32 mouse cellular contexts compared by ENCODE assay signal in genomic region chr7:141275356-141275755, GRCm38 (mm10). TPM values are rescaled to one million over a fixed set of nuclear protein-coding genes. Genes with fewer than 3 reads are reported as not detected.
DNase-seq lines count a peak whose midpoint lies in the region; ATAC-seq and TF ChIP-seq lines count a peak whose summit lies in the region.
"Had no signal": no experiment of that assay in that cellular context is flagged by ENCODE, and none has a peak within 500 bp of the region (broad histone marks: within the 10 kb centered on the region; RNA-seq: fewer than 3 reads in every experiment).

No protein-coding gene starts in this region.

- no peak for ATAC-seq in intestine, embryonic 14.5 days (replicated peaks; ENCODE audit: low FRiP score, low TSS enrichment, low read depth)
- ATAC-seq in intestine, postnatal 0 days = no peak
- ATAC-seq: forebrain, embryonic 14.5 days; forebrain, postnatal 0 days; hindbrain, embryonic 16.5 days; Patski had no signal

- WGBS in intestine, embryonic 14.5 days = 79% methylated on average over 9 of the region's 9 CpGs
- 65% methylated on average over 9 of the region's 9 CpGs for WGBS in intestine, postnatal 0 days

- 0 out of 2 replicates have a peak, but pooled peaks cover 3% of the 10 kb centered on the region for H3K27me3 ChIP-seq in intestine, embryonic 14.5 days (replicated peaks; ENCODE audit: control insufficient read depth, insufficient read depth, low read length)
- H3K27me3 ChIP-seq in intestine, postnatal 0 days (replicated peaks; ENCODE audit: control insufficient read depth, insufficient read depth, low read length) = no peaks in the 10 kb centered on the region
- H3K27me3 ChIP-seq: Patski had no signal

- no peak overlapping the region for H3K9ac ChIP-seq in intestine, embryonic 14.5 days (ENCODE audit: low read length)
- peak overlapping the region; percentile 66; the same call in 1 of the 2 replicates for H3K9ac ChIP-seq in intestine, postnatal 0 days (ENCODE audit: low read depth, low read length)
- H3K9ac ChIP-seq: embryonic facial prominence, embryonic 12.5 days; embryonic facial prominence, embryonic 15.5 days; forebrain, postnatal 0 days; hindbrain, embryonic 13.5 days had no signal

- no peaks in the 10 kb centered on the region for H3K36me3 ChIP-seq in intestine, embryonic 14.5 days (ENCODE audit: control insufficient read depth, insufficient read depth, low read length)
- peaks cover 22% of the 10 kb centered on the region for H3K36me3 ChIP-seq in intestine, postnatal 0 days (ENCODE audit: control insufficient read depth, insufficient read depth)
- H3K36me3 ChIP-seq: embryonic facial prominence, embryonic 12.5 days; embryonic facial prominence, embryonic 15.5 days; G1E; hindbrain, embryonic 10.5 days; hindbrain, embryonic 13.5 days had no signal

- H3K4me2 ChIP-seq in intestine, embryonic 14.5 days (ENCODE audit: low read length) = peak overlapping the region; percentile 40; the same call in 1 of the 2 replicates
- peak overlapping the region; percentile 65 for H3K4me2 ChIP-seq in intestine, postnatal 0 days (replicated peaks; ENCODE audit: low read depth)
- H3K4me2 ChIP-seq: embryonic facial prominence, embryonic 12.5 days; embryonic facial prominence, embryonic 15.5 days; heart, embryonic 11.5 days; hindbrain, embryonic 13.5 days had no signal

- H3K9me3 ChIP-seq in intestine, embryonic 14.5 days (ENCODE audit: control insufficient read depth, low read length) = no peaks in the 10 kb centered on the region
- no peaks in the 10 kb centered on the region for H3K9me3 ChIP-seq in intestine, postnatal 0 days (ENCODE audit: control insufficient read depth)
- H3K9me3 ChIP-seq: embryonic facial prominence, embryonic 12.5 days; embryonic facial prominence, embryonic 15.5 days; G1E; hindbrain, embryonic 10.5 days; hindbrain, embryonic 13.5 days had no signal

- H3K4me1 ChIP-seq in intestine, embryonic 14.5 days (replicated peaks; ENCODE audit: control insufficient read depth, insufficient read depth, low read length) = no peaks in the 10 kb centered on the region
- H3K4me1 ChIP-seq in intestine, postnatal 0 days (replicated peaks; ENCODE audit: control insufficient read depth, insufficient read depth, low read length) = 0 out of 2 replicates have a peak, but pooled peaks cover 6% of the 10 kb centered on the region

- no peak for TF ChIP-seq CTCF in intestine, postnatal 0 days (IDR thresholded peaks at IDR 0.05; ENCODE audit: low read depth)

- peak; percentile 48 for DNase-seq in A20 (ENCODE audit: low read depth, low spot score)
- no peak for DNase-seq in intestine, embryonic 14.5 days (ENCODE audit: low spot score)
- DNase-seq in right cerebral cortex, adult 18-20 months = no peak
- no peak for DNase-seq in layer of hippocampus, postnatal 25 days (ENCODE audit: extremely low spot score in 1 of 2, low spot score in 1 of 2)
- DNase-seq in adrenal gland, adult 18-20 months (ENCODE audit: low spot score in 2 of 2) = no peak
- DNase-seq: adrenal gland, adult 2 months; adrenal gland, postnatal 14 days; cerebellum, adult 11 months; cerebellum, adult 2 months; cerebellum, adult 9-11 months; cerebellum, postnatal 25 days; forebrain, postnatal 0 days; gastrocnemius, adult 2 months; gastrocnemius, postnatal 14 days; heart, adult 11 months; heart, postnatal 36 days had no signal

- no peak overlapping the region for H3K27ac ChIP-seq in intestine, embryonic 14.5 days (ENCODE audit: low read depth)
- H3K27ac ChIP-seq in intestine, postnatal 0 days (ENCODE audit: low read depth, low read length) = peak overlapping the region; percentile 93; the same call in 1 of the 2 replicates
- H3K27ac ChIP-seq: embryonic facial prominence, embryonic 12.5 days; embryonic facial prominence, embryonic 15.5 days; gastrocnemius, adult 2 months; hindbrain, embryonic 10.5 days; hindbrain, embryonic 13.5 days had no signal

- no peak overlapping the region for H3K4me3 ChIP-seq in intestine, embryonic 14.5 days (ENCODE audit: low read depth, low read length)
- peak overlapping the region; percentile 47 for H3K4me3 ChIP-seq in intestine, postnatal 0 days (ENCODE audit: low read depth, low read length)
- H3K4me3 ChIP-seq: embryonic facial prominence, embryonic 12.5 days; embryonic facial prominence, embryonic 15.5 days; gastrocnemius, adult 2 months; hindbrain, embryonic 10.5 days; hindbrain, embryonic 13.5 days had no signal

RNA-seq across cellular contexts. Expression of gene Cdhr5, which starts 1.2 kb away (rescaled TPM):
- polyA plus RNA-seq in intestine, embryonic 14.5 days (2014; fragmentation: Nextera tagmentation; extraction: Ambion mirVana) = 31.9 and 36.8 TPM in 2 replicates
- 914 and 971 TPM in 2 replicates for polyA plus RNA-seq in intestine, postnatal 0 days (2015; fragmentation: Nextera tagmentation; extraction: Ambion mirVana)
- total RNA-seq in layer of hippocampus, postnatal 25 days (2021) = not detected
- 1 to 10 TPM; 1.6 to 9.5 TPM for total RNA-seq in adrenal gland, adult 18-20 months (2021)
- total RNA-seq: common myeloid progenitor, adult 5-6 weeks; forebrain, postnatal 0 days; gastrocnemius, adult 2 months; heart, adult 8-10 months; heart, postnatal 36 days had no signal
- polyA plus RNA-seq: embryonic facial prominence, embryonic 12.5 days; forebrain, embryonic 11.5 days; forebrain, embryonic 14.5 days; forebrain, postnatal 0 days; frontal cortex, adult 2 months; G1E; heart, embryonic 11.5 days; heart, embryonic 14.5 days; heart, postnatal 0 days; hindbrain, embryonic 10.5 days; hindbrain, embryonic 13.5 days; hindbrain, embryonic 16.5 days; Patski had no signal

RNA-seq across cellular contexts. Expression of gene Sct, which starts 3.6 kb away (rescaled TPM):
- 136 and 201 TPM in 2 replicates for polyA plus RNA-seq in intestine, embryonic 14.5 days (2014; fragmentation: Nextera tagmentation; extraction: Ambion mirVana)
- polyA plus RNA-seq in intestine, postnatal 0 days (2015; fragmentation: Nextera tagmentation; extraction: Ambion mirVana) = 348 and 368 TPM in 2 replicates
- total RNA-seq in layer of hippocampus, postnatal 25 days (2021) = not detected
- not detected for total RNA-seq in adrenal gland, adult 18-20 months (2021)
- total RNA-seq: adrenal gland, adult 2 months; common myeloid progenitor, adult 5-6 weeks; forebrain, postnatal 0 days; G1E; gastrocnemius, adult 2 months; heart, adult 8-10 months; heart, postnatal 36 days had no signal
- polyA plus RNA-seq: G1E, Patski had no signal

RNA-seq across cellular contexts. Expression of gene Irf7, which starts 9.1 kb away (rescaled TPM):
- polyA plus RNA-seq in intestine, embryonic 14.5 days (2014; fragmentation: Nextera tagmentation; extraction: Ambion mirVana) = 2.7 and 3.1 TPM in 2 replicates
- 120 and 124 TPM in 2 replicates for polyA plus RNA-seq in intestine, postnatal 0 days (2015; fragmentation: Nextera tagmentation; extraction: Ambion mirVana)
- total RNA-seq in layer of hippocampus, postnatal 25 days (2021) = 1 to 10 TPM in 1 of 2 experiments, under 1 TPM in 1; 0.91 to 1.9 TPM
- 1 to 10 TPM; 7.9 to 8.4 TPM for total RNA-seq in adrenal gland, adult 18-20 months (2021)

RNA-seq across cellular contexts. Expression of gene Drd4, which starts 16.4 kb away (rescaled TPM):
- 0.39 and 0.93 TPM in 2 replicates for polyA plus RNA-seq in intestine, embryonic 14.5 days (2014; fragmentation: Nextera tagmentation; extraction: Ambion mirVana)
- 0.33 and 0.38 TPM in 2 replicates for polyA plus RNA-seq in intestine, postnatal 0 days (2015; fragmentation: Nextera tagmentation; extraction: Ambion mirVana)
- total RNA-seq in layer of hippocampus, postnatal 25 days (2021) = under 1 TPM in 1 of 2 experiments, not detected in 1; 0.12 TPM
- total RNA-seq in adrenal gland, adult 18-20 months (2021) = under 1 TPM; 0.19 to 0.27 TPM
- total RNA-seq: common myeloid progenitor, adult 5-6 weeks; gastrocnemius, adult 2 months; heart, adult 8-10 months; heart, postnatal 36 days had no signal
- polyA plus RNA-seq: G1E; heart, embryonic 14.5 days; Patski had no signal

RNA-seq across cellular contexts. Expression of gene Phrf1, which starts 46.8 kb away (rescaled TPM):
- polyA plus RNA-seq in intestine, embryonic 14.5 days (2014; fragmentation: Nextera tagmentation; extraction: Ambion mirVana) = 73.3 and 80.7 TPM in 2 replicates
- 24.7 and 27.8 TPM in 2 replicates for polyA plus RNA-seq in intestine, postnatal 0 days (2015; fragmentation: Nextera tagmentation; extraction: Ambion mirVana)
- total RNA-seq in layer of hippocampus, postnatal 25 days (2021) = 10 to 100 TPM; 67.1 to 71.1 TPM
- total RNA-seq in adrenal gland, adult 18-20 months (2021) = 10 to 100 TPM; 75.8 to 76.0 TPM
